Mouse (Mus musculus) embryonic fibroblast, embryonic 13.5 days (primary cell): ENCODE measurements around the gene Gstp3.

ENCODE experiments used
- CTCF ChIP-seq: IDR thresholded peaks from 2 replicates; pipeline ENCODE4 v1.5.1; 2011; ENCODE audit warnings: mild to moderate bottlenecking, control low read depth, low read length, moderate library complexity, borderline replicate concordance; ENCODE audit not compliant: insufficient read depth
- POLR2A ChIP-seq: IDR thresholded peaks from 2 replicates; pipeline ENCODE4 v1.6.1; 2011; ENCODE audit warnings: low read depth, mild to moderate bottlenecking, control low read depth, low read length, moderate library complexity

DNA sequence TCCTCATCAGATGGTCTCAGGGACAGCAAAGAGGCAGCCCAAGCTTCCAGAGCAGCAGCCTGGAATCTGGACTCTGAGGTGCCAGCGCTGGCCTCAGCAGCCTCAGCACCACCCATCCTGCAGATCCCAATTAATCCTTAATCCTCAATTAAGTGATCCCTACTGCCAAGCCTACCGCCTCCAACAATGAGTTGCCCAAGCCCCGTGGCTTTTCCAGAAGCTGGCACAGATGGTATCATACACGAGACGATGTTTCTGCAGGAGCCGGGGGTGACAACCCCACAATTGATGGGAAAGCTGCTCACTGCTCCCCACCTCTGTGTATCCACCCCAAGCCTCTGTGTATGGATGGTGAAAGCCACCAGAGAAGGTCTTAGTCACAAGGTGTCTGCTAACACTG lies 29.8 kb upstream of the Gstp3 start:
- no peak for TF ChIP-seq CTCF
- TF ChIP-seq POLR2A: no peak
